ENCODE assay signal across 22 mouse cellular contexts in the genomic region with DNA sequence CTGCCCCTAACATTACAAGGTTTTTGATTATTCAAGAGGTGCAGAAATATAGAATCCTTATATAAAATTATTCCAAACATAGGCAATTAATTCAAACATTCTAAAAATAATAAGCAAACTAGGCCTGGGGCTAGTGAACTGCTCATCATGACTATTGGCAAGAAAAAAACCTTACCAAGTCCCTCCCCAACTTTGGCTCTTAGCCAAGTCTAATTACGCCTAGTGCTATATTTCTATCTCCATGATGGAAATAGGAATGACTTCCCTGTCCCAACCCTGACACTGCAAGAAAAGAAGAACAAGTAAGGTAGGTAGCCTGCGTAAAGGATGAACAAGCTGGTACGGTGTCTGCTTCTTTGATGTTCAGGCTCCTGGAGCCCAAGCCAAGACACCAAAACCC. TPM values are rescaled to one million over a fixed set of nuclear protein-coding genes. Genes with fewer than 3 reads are reported as not detected.
"Had no signal": no experiment of that assay in that cellular context is flagged by ENCODE, and none has a peak within 500 bp of the region (broad histone marks: within the 10 kb centered on the region; RNA-seq: fewer than 3 reads in every experiment).

No protein-coding gene starts in this region.

- H3K36me3 ChIP-seq: stomach, embryonic 15.5 days had no signal

- H3K4me2 ChIP-seq: neural tube, embryonic 12.5 days; neural tube, embryonic 13.5 days; neural tube, embryonic 15.5 days; stomach, embryonic 15.5 days had no signal

- H3K27ac ChIP-seq: neural tube, embryonic 12.5 days; neural tube, embryonic 13.5 days; neural tube, embryonic 15.5 days; stomach, embryonic 15.5 days; stomach, postnatal 0 days had no signal

- DNase-seq: retina, postnatal 1 day; right cerebral cortex, adult 18-20 months; right cerebral cortex, postnatal 14 days; right cerebral cortex, postnatal 25 days; right cerebral cortex, postnatal 4 days; thymus, adult 18-20 months; thymus, adult 2 months; thymus, postnatal 14 days; thymus, postnatal 25 days; thymus, postnatal 36 days; thymus, postnatal 4 days had no signal

- H3K9me3 ChIP-seq: neural tube, embryonic 12.5 days; neural tube, embryonic 13.5 days; neural tube, embryonic 15.5 days; stomach, embryonic 15.5 days had no signal

- H3K9ac ChIP-seq: neural tube, embryonic 12.5 days; neural tube, embryonic 13.5 days; neural tube, embryonic 15.5 days; stomach, embryonic 15.5 days had no signal

- H3K4me1 ChIP-seq: stomach, embryonic 15.5 days had no signal

- H3K4me3 ChIP-seq: neural tube, embryonic 12.5 days; neural tube, embryonic 13.5 days; neural tube, embryonic 15.5 days; stomach, embryonic 15.5 days had no signal

- H3K27me3 ChIP-seq: neural tube, embryonic 12.5 days; neural tube, embryonic 13.5 days; neural tube, embryonic 15.5 days; stomach, embryonic 15.5 days had no signal

RNA-seq across cellular contexts. Expression of gene Lrrc74a, which starts 31.5 kb away (rescaled TPM):
- polyA plus RNA-seq: neural tube, embryonic 12.5 days; neural tube, embryonic 13.5 days; neural tube, embryonic 14.5 days; neural tube, embryonic 15.5 days; small intestine, adult 2 months; spleen, adult 2 months; stomach, embryonic 14.5 days; stomach, embryonic 15.5 days; stomach, embryonic 16.5 days; stomach, postnatal 0 days; urinary bladder, adult 2 months had no signal
